Mouse (Mus musculus): ENCODE data around the gene Sar1b.
A peak's percentile ranks its signal among the peaks of the same experiment; 100 is the strongest.
"Not testable (repeated sequence)": the region's sequence is repeated elsewhere in the genome, so short reads cannot be mapped to it uniquely, and the experiment has no call there.

Sar1b gene

DNA sequence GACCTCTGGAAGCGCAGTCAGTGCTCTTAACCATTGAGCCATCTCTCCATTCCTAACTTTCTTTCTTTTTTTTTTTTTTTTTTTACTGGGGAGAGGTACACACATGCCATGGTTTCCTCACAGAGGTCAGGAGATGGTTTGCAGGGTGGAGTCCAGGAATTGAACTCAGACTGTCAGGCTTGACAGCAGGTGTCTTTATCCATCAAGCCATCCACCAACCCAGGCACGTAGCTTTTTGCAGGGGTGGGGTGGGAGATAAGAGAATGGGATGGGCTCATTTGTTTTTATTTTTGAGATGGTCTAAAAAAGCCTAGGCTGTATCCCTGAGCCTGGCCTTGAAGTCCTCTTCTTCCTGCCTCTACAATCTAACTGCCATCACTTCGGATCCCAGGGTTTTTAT lies 12.0 kb downstream of the Sar1b start:
- DNase-seq (ENCODE audit: extremely low spot score, low read depth, low spot score) = no peak

DNA sequence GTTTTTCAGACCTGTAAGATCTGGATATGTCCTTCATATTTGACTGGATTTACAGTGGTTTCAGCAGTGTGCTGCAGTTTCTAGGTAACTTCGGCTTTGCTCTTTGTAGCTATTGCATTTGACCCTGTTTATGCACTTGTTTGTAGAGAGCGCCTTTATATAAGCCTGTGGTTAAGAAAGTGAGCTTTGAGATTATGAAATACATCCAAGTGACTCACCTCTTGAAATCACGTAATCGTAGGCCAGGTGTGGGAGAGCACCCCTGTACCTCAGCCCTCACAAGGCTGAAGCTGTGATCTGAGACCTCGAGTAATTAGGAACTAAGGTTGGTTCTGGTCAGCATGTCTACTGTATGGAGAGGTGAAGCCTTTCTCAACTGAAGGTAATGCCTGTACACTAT lies 14.0 kb downstream of the Sar1b start:
- no peak for DNase-seq (ENCODE audit: extremely low spot score, low read depth, low spot score)

DNA sequence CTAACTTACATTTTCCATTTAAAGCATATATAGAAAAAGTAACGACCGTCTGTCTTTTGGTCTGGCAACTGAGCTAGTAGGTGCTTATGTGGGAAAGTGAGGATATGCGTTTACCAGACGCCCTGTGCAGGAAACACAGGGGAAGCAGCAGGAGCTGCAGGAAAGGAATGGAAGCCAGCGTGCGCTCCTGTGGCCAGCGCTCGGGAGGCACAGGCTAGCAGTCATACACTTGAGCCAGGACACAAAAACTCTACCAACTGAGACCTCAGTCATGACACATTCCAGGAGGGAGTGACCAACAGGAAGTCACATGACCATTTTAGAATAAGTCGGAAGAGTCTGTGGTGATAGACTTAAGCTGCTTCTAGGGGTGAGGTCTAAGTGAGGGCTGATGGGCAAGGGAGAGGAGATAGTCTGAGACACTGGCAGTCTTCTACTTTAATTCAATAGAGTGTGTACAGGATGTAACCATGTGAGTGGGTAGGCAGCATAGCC lies 17.3 kb downstream of the Sar1b start:
- no peak for DNase-seq (ENCODE audit: extremely low spot score, low read depth, low spot score)

DNA sequence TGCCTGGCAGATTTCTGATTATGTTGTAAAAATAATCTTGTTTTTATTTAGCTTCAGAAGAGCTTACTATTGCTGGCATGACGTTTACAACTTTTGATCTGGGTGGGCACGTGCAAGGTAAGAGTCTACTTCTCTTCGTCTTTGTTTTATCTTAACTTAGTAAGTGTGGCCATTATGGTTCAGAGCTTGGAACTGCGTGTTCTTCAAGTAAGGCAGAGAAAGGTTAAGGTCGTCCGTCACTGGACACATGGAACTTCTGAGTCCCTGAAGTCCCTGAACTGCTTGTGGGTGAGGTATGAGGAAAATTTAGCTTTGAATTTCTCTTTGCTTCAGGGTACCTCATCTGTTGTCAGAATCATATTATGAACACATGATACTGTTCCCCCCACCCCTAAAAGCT lies 19.2 kb downstream of the Sar1b start:
- DNase-seq (ENCODE audit: extremely low spot score, low read depth, low spot score) = no peak

DNA sequence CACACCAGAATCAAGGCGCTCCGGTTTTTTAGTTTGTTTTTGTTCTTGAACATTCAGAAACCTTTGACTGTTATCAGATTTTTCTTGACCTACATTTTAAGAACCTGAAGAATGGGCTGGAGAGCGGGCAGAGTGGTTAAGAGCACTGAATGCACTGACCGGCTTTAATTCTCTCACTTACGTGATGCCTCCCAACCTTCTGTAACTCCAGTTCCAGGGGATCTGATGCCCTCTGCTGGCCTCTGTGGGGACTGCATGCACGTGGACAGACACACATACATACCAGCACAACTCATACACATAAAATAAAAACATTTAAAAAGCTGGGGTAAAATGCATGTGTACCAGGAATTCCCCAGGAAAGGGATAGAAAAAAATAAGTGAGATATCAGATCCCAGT lies 22.4 kb downstream of the Sar1b start:
- DNase-seq (ENCODE audit: extremely low spot score, low read depth, low spot score) = no peak

DNA sequence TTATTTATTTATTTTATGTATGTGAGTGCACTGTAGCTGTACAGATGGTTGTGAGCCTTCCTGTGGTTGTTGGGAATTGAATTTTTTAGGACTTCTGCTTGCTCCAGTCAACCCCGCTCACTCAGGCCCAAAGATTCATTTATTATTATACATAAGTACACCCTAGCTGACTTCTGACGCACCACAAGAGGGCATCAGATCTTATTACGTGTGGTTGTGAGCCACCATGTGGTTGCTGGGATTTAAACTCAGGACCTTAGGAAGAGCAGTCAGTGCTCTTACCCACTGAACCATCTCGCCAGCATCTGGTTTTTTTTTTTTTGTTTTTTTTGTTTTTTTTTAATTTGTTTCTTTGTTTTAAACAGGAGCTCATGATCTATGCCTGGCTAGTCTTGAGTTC lies 26.2 kb downstream of the Sar1b start:
- DNase-seq (ENCODE audit: extremely low spot score, low read depth, low spot score) = not testable (repeated sequence)

DNA sequence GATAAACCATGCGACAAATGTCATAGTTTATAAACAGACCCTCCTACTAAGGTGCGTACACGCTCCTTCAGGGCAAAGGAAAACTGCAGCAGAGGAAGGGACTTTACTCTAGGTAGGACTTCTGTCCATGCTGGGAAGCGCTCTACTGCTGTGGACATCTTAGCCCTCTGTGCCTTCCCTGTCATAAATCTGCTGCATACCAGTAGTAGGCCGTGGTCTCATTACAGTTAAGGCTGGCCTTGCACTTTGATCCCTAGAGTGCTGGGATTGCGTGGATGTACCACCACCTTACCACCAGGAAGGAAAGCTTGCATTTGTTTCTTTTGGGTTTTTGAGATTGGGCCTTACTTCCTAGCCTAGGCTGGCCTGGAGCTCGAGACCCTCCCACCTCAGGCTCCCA lies 27.2 kb downstream of the Sar1b start:
- DNase-seq (ENCODE audit: extremely low spot score, low read depth, low spot score) = no peak

DNA sequence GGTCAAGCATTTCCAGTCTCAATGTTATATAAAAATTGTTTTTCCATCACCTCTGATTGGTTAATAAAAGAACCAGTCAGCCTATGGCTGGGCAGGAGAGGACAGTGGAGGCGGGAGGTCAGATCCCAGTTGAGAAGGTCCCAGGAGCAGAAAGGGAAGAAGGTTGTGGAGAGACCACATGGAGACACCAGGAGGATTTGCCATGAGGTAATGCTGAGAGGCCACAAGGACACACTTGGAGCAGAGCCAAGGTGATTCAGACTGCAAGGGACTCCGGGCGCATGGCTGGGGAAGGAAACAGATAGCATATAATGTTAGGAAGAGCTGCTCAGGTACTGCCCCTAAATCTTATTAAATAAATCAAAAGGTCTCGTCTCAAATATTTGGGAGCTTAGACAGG lies 32.8 kb downstream of the Sar1b start:
- no peak for DNase-seq (ENCODE audit: extremely low spot score, low read depth, low spot score)

DNA sequence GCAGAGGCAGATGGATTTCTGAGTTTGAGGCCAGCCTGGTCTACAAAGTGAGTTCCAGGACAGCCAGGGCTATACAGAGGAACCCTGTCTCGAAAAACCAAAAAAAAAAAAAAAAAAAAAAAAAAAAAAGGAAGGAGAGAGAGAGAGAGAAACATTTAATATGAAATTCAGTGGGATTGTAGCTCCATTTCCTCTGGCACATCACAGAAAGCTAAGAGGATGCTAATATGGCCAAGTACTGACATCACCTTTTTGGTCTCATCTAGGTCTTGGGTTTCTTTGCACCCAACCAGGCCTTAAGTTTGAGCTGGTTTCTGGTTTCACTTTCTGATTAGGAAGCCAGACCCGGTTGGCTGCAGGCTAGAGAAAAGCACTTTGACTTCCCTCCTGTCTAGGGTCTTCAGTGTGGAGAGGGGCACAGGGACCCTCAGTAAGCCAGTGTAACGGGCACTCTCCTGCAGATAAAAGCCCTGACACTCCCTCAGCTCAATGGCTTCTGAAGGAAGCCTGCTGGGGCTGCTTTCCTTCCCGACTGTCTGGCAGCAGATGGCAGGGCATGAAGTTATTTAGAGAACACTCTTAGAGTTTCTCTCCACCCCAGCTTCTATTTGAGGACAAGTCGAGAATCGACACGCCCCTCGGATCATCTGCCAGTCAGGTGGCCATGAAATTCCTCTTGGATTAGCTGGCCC lies 37.3 kb downstream of the Sar1b start:
- DNase-seq (ENCODE audit: extremely low spot score, low read depth, low spot score) = no peak

DNA sequence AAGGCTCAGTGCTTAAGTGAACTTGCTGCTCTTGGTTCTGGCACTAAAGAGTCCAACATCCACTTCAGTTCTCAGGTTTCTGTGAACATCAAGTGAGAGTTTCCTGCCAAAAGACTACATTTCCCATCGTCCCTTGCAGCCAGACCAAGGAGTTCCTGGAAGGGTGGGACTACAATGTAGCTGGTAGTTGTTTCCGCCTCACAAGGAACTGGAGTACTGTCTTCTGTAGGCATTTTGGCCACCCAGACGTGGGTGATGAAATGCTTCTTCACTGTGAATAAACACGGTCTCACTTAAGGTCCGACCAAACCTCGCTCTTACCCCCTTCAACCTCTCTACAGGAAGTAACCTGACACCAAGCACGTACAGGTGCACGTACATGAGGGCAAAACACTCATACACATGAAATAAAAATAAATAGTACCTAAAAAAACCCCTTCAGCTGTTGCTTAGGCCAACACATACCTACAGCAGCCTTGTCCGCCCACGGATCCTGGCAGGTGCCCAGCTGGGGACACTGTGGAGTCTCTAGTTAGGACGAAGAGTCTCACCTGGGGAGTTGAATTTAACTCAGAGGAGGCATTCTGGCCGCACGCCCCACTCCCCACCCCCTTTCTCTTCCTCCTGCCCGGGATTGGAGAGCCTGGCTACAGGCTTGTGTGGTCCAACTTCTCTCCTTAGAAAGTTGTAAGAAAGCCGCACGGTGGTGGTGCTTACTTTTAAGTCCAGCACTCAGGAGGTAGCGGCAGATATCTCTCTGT lies 41.9 kb downstream of the Sar1b start:
- no peak for DNase-seq (ENCODE audit: extremely low spot score, low read depth, low spot score)

DNA sequence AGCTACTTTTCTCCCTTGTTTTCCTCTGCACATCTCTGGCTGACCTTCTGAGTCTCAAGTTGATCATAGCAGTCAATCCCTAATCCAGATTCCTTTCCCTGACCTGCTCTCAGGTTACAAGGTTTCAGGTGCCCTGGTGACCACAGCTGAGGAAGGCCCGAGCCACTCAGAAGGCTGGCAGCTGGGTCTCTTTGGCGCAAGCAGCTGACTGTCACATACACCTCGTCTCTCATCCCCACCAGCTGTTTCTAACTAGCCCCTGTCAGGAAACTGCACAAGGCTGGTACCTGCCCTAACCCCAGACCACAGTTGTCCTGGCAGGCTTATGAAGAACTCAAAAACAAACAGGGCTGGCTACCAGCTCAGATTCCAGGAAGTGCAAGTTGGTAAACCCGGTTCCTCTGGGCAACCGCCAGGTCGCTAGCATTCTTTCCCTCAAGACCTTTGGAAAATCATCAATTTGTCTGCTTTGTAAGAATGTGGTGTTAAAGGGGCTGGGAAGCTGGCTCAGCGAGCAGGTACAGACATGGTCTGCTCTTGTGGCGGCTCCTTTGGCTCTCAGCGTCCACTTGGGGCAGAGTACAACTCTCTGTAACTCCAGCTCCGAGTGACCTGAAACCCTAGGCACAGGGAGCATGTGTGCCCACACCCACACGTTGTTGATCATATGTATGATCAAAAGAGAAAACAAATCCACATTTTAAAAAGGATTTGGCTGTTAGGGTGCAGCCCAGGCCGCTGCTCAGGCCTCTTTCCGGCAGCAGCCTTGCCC lies 43.8 kb downstream of the Sar1b start:
- no peak for DNase-seq (ENCODE audit: extremely low spot score, low read depth, low spot score)

DNA sequence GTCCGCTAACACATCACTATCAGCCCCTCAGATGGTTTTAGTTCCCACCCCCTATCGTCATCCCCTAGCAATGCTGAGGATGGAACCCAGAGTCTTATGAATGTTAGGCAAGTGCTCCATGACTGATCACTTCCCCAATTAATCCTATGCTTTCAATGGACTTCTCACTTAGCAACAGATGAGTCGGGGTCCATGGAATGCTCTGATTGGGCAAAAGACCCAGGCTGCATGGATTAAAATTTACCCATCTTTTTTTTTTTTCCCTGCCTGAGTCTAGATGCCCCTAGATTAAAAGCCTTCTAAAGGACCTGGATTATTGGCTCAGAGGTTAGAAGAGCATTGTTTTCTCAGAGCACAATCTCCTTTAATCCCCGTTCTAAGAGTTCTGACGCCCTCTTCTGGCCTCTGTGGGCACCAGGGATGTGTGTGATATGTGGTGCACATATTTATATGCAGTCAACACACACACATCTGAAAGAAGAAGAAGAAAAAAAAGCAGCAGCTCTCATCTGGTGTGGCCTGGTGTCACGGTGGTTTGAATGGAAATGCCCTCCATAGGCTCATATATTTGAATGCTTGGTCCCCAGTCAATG lies 46.2 kb downstream of the Sar1b start:
- no peak for DNase-seq (ENCODE audit: extremely low spot score, low read depth, low spot score)

DNA sequence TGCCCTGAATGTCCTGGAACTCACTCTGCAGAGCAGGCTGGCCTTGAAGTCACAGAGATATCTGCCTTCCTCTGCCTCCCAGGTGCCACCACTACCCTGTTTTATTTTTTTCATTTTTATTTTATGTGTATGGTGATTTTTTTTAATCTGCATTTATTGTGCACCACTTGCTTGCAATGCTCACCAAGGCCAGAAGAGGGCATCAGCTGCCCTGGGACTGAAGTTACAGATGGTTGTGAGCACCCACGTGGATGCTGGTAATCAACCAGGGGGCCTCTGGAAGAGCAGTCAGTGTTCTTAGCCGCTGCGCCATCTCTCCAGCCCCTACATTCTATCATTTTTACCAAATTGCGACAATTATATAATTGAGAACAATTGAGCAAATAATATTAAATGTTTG lies 47.7 kb downstream of the Sar1b start:
- DNase-seq (ENCODE audit: extremely low spot score, low read depth, low spot score) = no peak

DNA sequence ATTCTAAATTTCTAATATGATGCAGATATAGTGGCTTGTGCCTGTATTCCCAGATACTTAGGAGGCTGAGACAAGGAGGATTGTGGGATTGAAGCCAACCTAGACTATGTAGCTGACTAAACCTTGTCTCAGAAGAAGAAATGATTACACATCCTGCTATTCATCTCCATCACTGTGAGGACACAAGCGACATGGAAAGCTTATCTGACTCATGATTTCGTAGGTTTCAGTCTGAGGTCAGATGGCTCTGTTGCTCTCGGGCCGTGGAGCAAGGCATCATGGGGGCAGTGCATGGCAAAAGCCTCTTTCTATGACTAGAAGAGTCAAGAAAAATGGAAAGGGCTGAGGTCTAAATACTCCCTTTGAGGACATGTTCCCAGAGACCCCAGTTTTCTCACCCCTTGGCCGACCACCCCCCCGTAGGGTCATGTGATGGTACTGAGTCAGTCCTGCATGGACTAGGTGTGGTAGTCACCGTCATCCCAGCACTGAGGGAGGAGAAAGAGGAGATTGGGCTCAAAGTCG lies 48.6 kb downstream of the Sar1b start:
- DNase-seq (ENCODE audit: extremely low spot score, low read depth, low spot score) = no peak

DNA sequence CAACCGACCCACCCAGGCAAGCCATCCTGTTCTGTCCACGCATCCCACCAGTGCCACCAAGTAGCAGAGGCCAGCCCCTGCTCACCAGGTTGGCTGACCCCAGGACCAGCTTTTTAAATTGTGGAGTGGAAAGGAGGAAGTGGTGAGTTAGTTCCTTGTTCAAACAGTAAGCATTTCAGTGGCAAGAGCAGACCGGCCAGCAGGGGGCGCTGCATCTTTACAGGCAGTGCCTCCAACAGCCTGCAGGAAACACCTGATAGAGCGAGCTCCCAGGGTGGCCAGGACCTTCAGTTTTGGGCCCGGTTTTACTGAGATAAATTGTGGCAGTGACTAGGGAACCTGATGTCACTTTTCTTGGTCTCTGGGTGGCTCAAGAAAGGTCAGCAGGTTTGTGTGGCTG lies 54.3 kb downstream of the Sar1b start:
- DNase-seq (ENCODE audit: extremely low spot score, low read depth, low spot score) = peak; percentile 44

DNA sequence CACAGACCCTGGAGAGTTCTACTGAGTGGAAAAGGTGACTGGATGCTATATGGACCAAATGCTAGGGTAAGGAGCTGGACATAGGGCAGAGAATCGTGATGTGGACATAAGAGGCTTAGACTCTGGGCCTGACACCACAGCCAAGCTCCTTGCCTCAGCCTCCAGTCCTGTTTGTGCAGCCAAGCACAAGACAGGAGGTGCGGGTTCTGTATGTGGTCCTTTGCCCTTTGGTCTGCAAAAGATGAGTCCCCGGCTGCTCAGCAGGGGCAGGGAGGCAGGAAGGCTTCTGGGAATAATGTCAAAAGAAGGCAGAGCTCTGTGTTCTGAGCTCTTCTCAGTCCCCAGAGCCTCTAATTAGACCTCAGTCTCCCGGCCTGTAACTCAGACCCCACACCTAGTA lies 55.4 kb downstream of the Sar1b start:
- no peak for DNase-seq (ENCODE audit: extremely low spot score, low read depth, low spot score)

DNA sequence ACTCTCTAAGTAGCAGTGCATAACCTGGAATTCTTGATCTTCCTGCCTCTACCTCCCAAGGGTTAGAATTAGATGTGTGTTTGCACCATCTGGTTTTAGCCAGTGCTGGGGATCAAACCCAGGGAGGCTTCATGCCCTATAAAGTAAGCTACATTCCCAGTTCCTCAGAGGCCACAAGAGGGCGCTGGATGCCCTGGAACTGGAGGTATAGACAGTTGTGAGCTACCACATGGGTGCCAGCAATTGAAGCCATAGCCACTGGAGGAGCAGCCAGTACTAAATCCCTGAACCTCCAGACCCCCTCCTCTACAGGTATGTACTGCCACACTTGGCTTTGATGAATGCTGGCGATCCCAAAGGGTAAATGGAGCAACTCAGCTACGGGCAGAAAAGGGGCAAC lies 56.5 kb downstream of the Sar1b start:
- no peak for DNase-seq (ENCODE audit: extremely low spot score, low read depth, low spot score)

DNA sequence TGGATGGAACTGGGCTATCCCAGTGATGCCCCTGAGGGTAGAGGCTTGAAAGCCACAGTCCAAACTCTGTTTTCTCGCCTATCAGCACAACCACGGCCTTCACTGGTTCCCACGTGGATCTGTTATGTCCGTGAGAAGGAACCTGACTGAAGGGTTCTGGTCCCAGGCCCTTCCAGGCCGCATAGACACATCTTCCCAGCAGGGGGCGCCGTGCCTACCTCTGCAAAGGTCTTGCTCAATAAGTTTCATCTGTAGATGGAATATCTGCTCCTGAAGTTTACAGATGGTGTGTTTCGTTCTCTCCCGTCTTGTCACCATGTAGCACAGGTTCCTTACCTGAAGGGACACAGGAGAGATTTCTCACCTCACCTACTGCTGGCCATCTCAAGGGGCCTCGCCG lies 57.4 kb downstream of the Sar1b start:
- DNase-seq (ENCODE audit: extremely low spot score, low read depth, low spot score) = no peak

DNA sequence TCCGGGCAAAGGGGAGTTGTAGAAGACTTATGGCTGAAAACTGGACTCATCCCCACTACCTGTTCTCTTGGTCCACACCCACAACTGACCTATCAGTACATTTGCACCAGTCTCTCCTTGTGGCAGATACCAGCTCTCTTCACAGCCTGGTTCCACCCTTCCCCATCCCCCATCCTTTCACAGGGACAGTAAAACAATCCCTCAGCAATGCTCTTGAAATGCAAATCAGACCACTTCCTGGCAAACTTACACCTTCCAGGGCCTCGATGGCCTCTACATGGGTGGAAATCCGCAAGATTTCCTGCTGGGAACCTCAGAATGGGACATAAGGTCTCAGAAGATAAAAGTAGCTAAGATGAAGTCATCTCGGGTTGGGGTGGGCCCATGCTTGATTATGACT lies 59.2 kb downstream of the Sar1b start:
- DNase-seq (ENCODE audit: extremely low spot score, low read depth, low spot score) = no peak

DNA sequence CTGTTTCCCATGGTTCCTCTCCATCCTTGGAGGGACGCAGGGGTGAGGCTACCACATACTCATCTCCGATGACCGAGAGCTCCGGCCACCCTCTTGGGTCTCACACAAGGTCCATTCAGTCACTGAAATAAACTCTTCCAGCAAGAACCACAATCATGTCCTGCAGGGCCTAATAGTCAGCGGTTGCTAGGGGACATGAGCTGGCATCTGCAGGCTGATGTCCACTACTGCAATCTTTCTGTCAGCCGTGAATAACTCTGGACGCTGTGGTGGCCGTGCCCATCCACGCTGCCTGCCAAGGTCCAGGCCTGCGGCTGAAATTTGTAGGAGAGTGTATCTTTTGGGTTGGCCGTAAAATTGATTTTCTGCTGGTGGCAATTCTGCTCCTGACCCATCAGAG lies 59.8 kb downstream of the Sar1b start:
- DNase-seq (ENCODE audit: extremely low spot score, low read depth, low spot score) = no peak
